Comparison of ENCODE assay signal across 8 mouse cellular contexts in genomic region chr9:25251611-25252282, GRCm38 (mm10). TPM values are rescaled to one million over a fixed set of nuclear protein-coding genes. Genes with fewer than 3 reads are reported as not detected.
DNase-seq lines count a peak whose midpoint lies in the region; ATAC-seq and TF ChIP-seq lines count a peak whose summit lies in the region.

No protein-coding gene starts in this region.

- H3K4me2 ChIP-seq in heart, embryonic 13.5 days = peak overlapping the region; percentile 92
- peak overlapping the region; percentile 80 for H3K4me2 ChIP-seq in kidney, embryonic 16.5 days (replicated peaks; ENCODE audit: low read depth, low read length)
- H3K4me2 ChIP-seq in liver, embryonic 11.5 days = peak overlapping the region; percentile 81

- peak overlapping the region; percentile 97 for H3K9ac ChIP-seq in ES-Bruce4 (ENCODE audit: low read depth, poor library complexity, severe bottlenecking)
- H3K9ac ChIP-seq in heart, embryonic 13.5 days = peak overlapping the region; percentile 100
- peak overlapping the region; percentile 100 for H3K9ac ChIP-seq in kidney, embryonic 16.5 days (replicated peaks; ENCODE audit: low read length)
- H3K9ac ChIP-seq in liver, embryonic 11.5 days (ENCODE audit: low read depth, low read length) = peak overlapping the region; percentile 98

- H3K36me3 ChIP-seq in ES-Bruce4 (ENCODE audit: control insufficient read depth, insufficient read depth, low read length, poor library complexity, severe bottlenecking) = no peaks in the 10 kb centered on the region
- no peaks in the 10 kb centered on the region for H3K36me3 ChIP-seq in heart, embryonic 13.5 days
- H3K36me3 ChIP-seq in kidney, embryonic 16.5 days (ENCODE audit: insufficient read depth, low read length) = no peaks in the 10 kb centered on the region
- no peaks in the 10 kb centered on the region for H3K36me3 ChIP-seq in liver, embryonic 11.5 days (ENCODE audit: control insufficient read depth, insufficient read depth, low read length)
- no peaks in the 10 kb centered on the region for H3K36me3 ChIP-seq in testis, adult 2 months (ENCODE audit: control insufficient read depth, insufficient read depth, low read length)

- H3K9me3 ChIP-seq in ES-Bruce4 (replicated peaks; ENCODE audit: control insufficient read depth, insufficient read depth, low read length, poor library complexity, severe bottlenecking) = no peaks in the 10 kb centered on the region
- no peaks in the 10 kb centered on the region for H3K9me3 ChIP-seq in heart, embryonic 13.5 days
- H3K9me3 ChIP-seq in kidney, embryonic 16.5 days (ENCODE audit: low read length) = no peaks in the 10 kb centered on the region
- H3K9me3 ChIP-seq in liver, embryonic 11.5 days (ENCODE audit: control insufficient read depth, low read length) = no peaks in the 10 kb centered on the region

- peak overlapping the region; percentile 72 for H3K27ac ChIP-seq in ES-Bruce4 (ENCODE audit: insufficient read depth, low read length)
- peak overlapping the region; percentile 99 for H3K27ac ChIP-seq in heart, embryonic 13.5 days (replicated peaks)
- H3K27ac ChIP-seq in kidney, embryonic 16.5 days (ENCODE audit: low read length) = peak overlapping the region; percentile 98
- H3K27ac ChIP-seq in liver, embryonic 11.5 days (ENCODE audit: low read depth, low read length) = peak overlapping the region; percentile 99
- H3K27ac ChIP-seq in testis, adult 2 months (ENCODE audit: control insufficient read depth, insufficient read depth, low read depth, low read length) = peak overlapping the region; percentile 93

- ATAC-seq in erythroblast, adult 5-6 weeks (replicated peaks; ENCODE audit: low FRiP score, poor library complexity, severe bottlenecking) = peak; percentile 78
- ATAC-seq in heart, embryonic 13.5 days (ENCODE audit: extremely low read depth, insufficient number of reproducible peaks, low FRiP score, low TSS enrichment) = peak; percentile 75
- ATAC-seq in kidney, embryonic 16.5 days (ENCODE audit: low FRiP score, low TSS enrichment) = peak; percentile 87
- peak; percentile 82 for ATAC-seq in liver, embryonic 11.5 days (replicated peaks; ENCODE audit: low FRiP score)
- ATAC-seq in monocyte, adult 5-6 weeks (replicated peaks; ENCODE audit: insufficient number of reproducible peaks, low FRiP score, low TSS enrichment, poor library complexity, severe bottlenecking) = peak; percentile 57

- TF ChIP-seq POLR2A in ES-Bruce4 (IDR thresholded peaks at IDR 0.05; ENCODE audit: insufficient read depth, low read length) = no peak
- TF ChIP-seq POLR2A in testis, adult 2 months (IDR thresholded peaks at IDR 0.05; ENCODE audit: control insufficient read depth, low read depth, low read length) = no peak; the same call in 1 of the 2 replicates

- no peaks in the 10 kb centered on the region for H3K27me3 ChIP-seq in ES-Bruce4 (ENCODE audit: control insufficient read depth, insufficient read depth, low read length, poor library complexity, severe bottlenecking)
- no peaks in the 10 kb centered on the region for H3K27me3 ChIP-seq in heart, embryonic 13.5 days (replicated peaks)
- no peaks in the 10 kb centered on the region for H3K27me3 ChIP-seq in kidney, embryonic 16.5 days (ENCODE audit: insufficient read depth, low read length)
- no peaks in the 10 kb centered on the region for H3K27me3 ChIP-seq in liver, embryonic 11.5 days (replicated peaks; ENCODE audit: control insufficient read depth, insufficient read depth, low read length)
- H3K27me3 ChIP-seq in testis, adult 2 months (ENCODE audit: control insufficient read depth, insufficient read depth, low read length) = no peaks in the 10 kb centered on the region

- DNase-seq in brain, embryonic 18.5 days (ENCODE audit: low read depth, low spot score) = peak; percentile 84
- DNase-seq in liver, embryonic 11.5 days (ENCODE audit: low spot score) = peak; percentile 92

- no peaks in the 10 kb centered on the region for H3K4me1 ChIP-seq in ES-Bruce4 (ENCODE audit: control insufficient read depth, insufficient read depth, low read length)
- H3K4me1 ChIP-seq in heart, embryonic 13.5 days = peaks cover 39% of the 10 kb centered on the region
- H3K4me1 ChIP-seq in kidney, embryonic 16.5 days (ENCODE audit: insufficient read depth, low read length) = peaks cover 17% of the 10 kb centered on the region
- peaks cover 15% of the 10 kb centered on the region for H3K4me1 ChIP-seq in liver, embryonic 11.5 days (replicated peaks; ENCODE audit: control insufficient read depth, insufficient read depth, low read length)
- peaks cover 2% of the 10 kb centered on the region; the same call in 1 of the 2 replicates for H3K4me1 ChIP-seq in testis, adult 2 months (ENCODE audit: control insufficient read depth, insufficient read depth, low read length)

- TF ChIP-seq EP300 in ES-Bruce4 (IDR thresholded peaks at IDR 0.05; ENCODE audit: insufficient read depth, low read depth, low read length) = no peak

- under 1% methylated on average over 41 of the region's 41 CpGs for WGBS in heart, embryonic 13.5 days
- 0% methylated on average over 41 of the region's 41 CpGs for WGBS in kidney, embryonic 16.5 days
- WGBS in liver, embryonic 11.5 days = under 1% methylated on average over 41 of the region's 41 CpGs

- TF ChIP-seq CTCF in ES-Bruce4 (IDR thresholded peaks at IDR 0.05; ENCODE audit: low read depth, low read length) = no peak
- no peak for TF ChIP-seq CTCF in testis, adult 2 months (IDR thresholded peaks at IDR 0.05; ENCODE audit: control insufficient read depth, insufficient read depth, insufficient replicate concordance, low read depth, low read length)

- peak overlapping the region; percentile 80 for H3K4me3 ChIP-seq in ES-Bruce4 (ENCODE audit: low read depth, low read length)
- peak overlapping the region; percentile 100 for H3K4me3 ChIP-seq in heart, embryonic 13.5 days
- H3K4me3 ChIP-seq in kidney, embryonic 16.5 days (ENCODE audit: low read length) = peak overlapping the region; percentile 100
- H3K4me3 ChIP-seq in liver, embryonic 11.5 days (ENCODE audit: low read depth, low read length) = peak overlapping the region; percentile 99
- H3K4me3 ChIP-seq in testis, adult 2 months (ENCODE audit: control insufficient read depth, low read depth, low read length) = peak overlapping the region; percentile 90

RNA-seq across cellular contexts. Expression of gene Sept7, which starts 0.5 kb away (rescaled TPM):
- 187 and 193 TPM in 2 replicates for polyA plus RNA-seq in ES-Bruce4 (2011; ENCODE audit: insufficient read depth, insufficient read length, low read depth, missing spikeins)
- 90.1 and 100 TPM in 2 replicates for total RNA-seq in erythroblast, adult 5-6 weeks (2015; ENCODE audit: low replicate concordance)
- total RNA-seq in erythroblast, adult 5-6 weeks (2017; ENCODE audit: low replicate concordance) = 90.7 and 93.5 TPM in 2 replicates
- polyA plus RNA-seq in heart, embryonic 13.5 days (2015; fragmentation: Nextera tagmentation; extraction: Ambion mirVana) = 247 and 264 TPM in 2 replicates
- 307 and 316 TPM in 2 replicates for polyA plus RNA-seq in kidney, embryonic 16.5 days (2015; fragmentation: Nextera tagmentation; extraction: Ambion mirVana)
- 219 and 236 TPM in 2 replicates for polyA plus RNA-seq in liver, embryonic 11.5 days (2014; fragmentation: Nextera tagmentation; extraction: Ambion mirVana)
- 444 to 467 TPM (median 446 TPM) in 3 replicates for total RNA-seq in monocyte, adult 5-6 weeks (2017)
- 6.2 and 8.8 TPM in 2 replicates for polyA plus RNA-seq in testis, adult 2 months (2012; rRNA removed)

Comparison
In these comparisons a context has a peak if more than half of its experiments do, and no peak if none do; other contexts are left out.
1. Peak in every context shown above with its lines: DNase-seq, ATAC-seq, H3K4me3 ChIP-seq and H3K27ac ChIP-seq.
2. RNA of gene Sept7, which starts 0.5 kb away (polyA plus RNA-seq): 307 to 316 TPM in kidney, embryonic 16.5 days, 247 to 264 TPM in heart, embryonic 13.5 days, 219 to 236 TPM in liver, embryonic 11.5 days and 187 to 193 TPM in ES-Bruce4; 6.2 to 8.8 TPM in testis, adult 2 months; every median in the first group is over 10 times any median in the second.